Mouse (Mus musculus): ENCODE data around the gene 1700023F06Rik. TPM values are rescaled to one million over a fixed set of nuclear protein-coding genes. Genes with fewer than 3 reads are reported as not detected.

1700023F06Rik gene
- total RNA-seq, 1 experiment: not detected

DNA sequence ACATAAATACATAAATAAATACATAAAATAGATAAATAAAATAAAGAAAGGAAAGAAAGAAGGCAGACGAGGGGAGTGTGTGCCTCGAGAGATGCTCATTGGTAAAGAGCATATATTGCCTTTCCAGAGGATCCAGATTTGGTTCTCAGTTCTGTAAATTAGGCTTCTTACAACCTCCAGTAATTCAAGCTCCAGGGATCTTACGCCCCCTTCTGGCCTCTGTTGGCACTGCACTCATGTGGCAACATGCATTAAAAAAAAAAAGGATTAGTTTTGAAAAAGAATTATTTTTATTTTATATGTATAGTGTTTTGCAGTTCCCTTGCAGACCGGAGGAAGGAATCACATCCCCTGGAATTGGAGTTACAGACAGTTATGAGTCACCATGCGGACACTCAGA, 46.2 kb downstream of the 1700023F06Rik start:
- TF ChIP-seq MAFK (IDR thresholded peaks at IDR 0.05; ENCODE audit: insufficient read depth, low read depth, low read length) (no peak), ZNF384 (IDR thresholded peaks at IDR 0.05; ENCODE audit: low read depth, low read length) (peak; percentile 65)
- Histone ChIP-seq H3K36me3 (ENCODE audit: control insufficient read depth, insufficient read depth, low read length, poor library complexity, severe bottlenecking) (no peaks in the 10 kb centered on the region), H3K9ac (ENCODE audit: insufficient read depth, low read depth, low read length, poor library complexity, severe bottlenecking) (no peak overlapping the region), H3K4me1 (ENCODE audit: control insufficient read depth in 2 of 2, insufficient read depth in 2 of 2, low read length in 2 of 2, poor library complexity in 1 of 2) (peaks cover 0 to 12% of the 10 kb centered on the region in 2 experiments; a peak in 2 of 4 replicates), H3K9me3 (ENCODE audit: control insufficient read depth, insufficient read depth, low read depth, low read length) (no peaks in the 10 kb centered on the region), H3K27ac (ENCODE audit: insufficient read depth, low read depth, low read length, poor library complexity, severe bottlenecking) (no peak overlapping the region), H3K4me3 (ENCODE audit: insufficient read depth in 1 of 2, low read depth in 1 of 2, low read length in 2 of 2, poor library complexity in 1 of 2, severe bottlenecking in 1 of 2) (no peak overlapping the region)
- no peak for DNase-seq (ENCODE audit: low read depth, low spot score)
- in situ Hi-C loops (cut with MboI; ENCODE audit: low sequenced_read_pairs in 2 of 2, unreplicated experiment in 2 of 2): no loop called here

DNA sequence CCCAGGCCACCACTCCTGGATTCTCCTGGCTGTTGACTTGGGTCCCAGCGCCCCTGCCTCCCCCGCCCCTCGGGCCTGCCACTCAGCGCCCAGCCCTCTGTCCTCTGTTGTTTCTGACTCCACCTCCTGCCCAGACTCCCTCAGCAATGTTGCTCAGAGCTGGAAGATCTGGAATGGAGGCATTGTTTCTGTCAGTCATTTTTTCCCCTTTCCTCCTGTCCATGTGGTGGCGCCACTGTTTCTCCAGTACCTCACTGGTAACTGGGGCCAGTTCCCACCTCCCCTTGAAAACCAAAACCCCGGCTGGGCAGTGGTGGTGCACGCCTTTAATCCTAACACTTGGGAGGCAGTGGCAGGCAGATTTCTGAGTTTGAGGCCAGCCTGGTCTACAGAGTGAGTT, 46.9 kb downstream of the 1700023F06Rik start:
- peak; percentile 36; the same call in 1 of the 2 replicates for TF ChIP-seq HCFC1 (IDR thresholded peaks at IDR 0.05; ENCODE audit: borderline replicate concordance, insufficient read depth, low read length)
- TF ChIP-seq MAFK (IDR thresholded peaks at IDR 0.05; ENCODE audit: insufficient read depth, low read depth, low read length): no peak
- in situ Hi-C loops (cut with MboI; ENCODE audit: low sequenced_read_pairs in 2 of 2, unreplicated experiment in 2 of 2): no loop called here
- Histone ChIP-seq H3K36me3 (ENCODE audit: control insufficient read depth, insufficient read depth, low read length, poor library complexity, severe bottlenecking) (no peaks in the 10 kb centered on the region), H3K9ac (ENCODE audit: insufficient read depth, low read depth, low read length, poor library complexity, severe bottlenecking) (peak overlapping the region; percentile 56; the same call in 1 of the 2 replicates), H3K9me3 (ENCODE audit: control insufficient read depth, insufficient read depth, low read depth, low read length) (no peaks in the 10 kb centered on the region), H3K27ac (ENCODE audit: insufficient read depth, low read depth, low read length, poor library complexity, severe bottlenecking) (peak overlapping the region; percentile 46; the same call in 1 of the 2 replicates), H3K4me1 (ENCODE audit: control insufficient read depth in 2 of 2, insufficient read depth in 2 of 2, low read length in 2 of 2, poor library complexity in 1 of 2) (peaks cover 0 to 12% of the 10 kb centered on the region in 2 experiments; a peak in 2 of 4 replicates), H3K4me3 (ENCODE audit: insufficient read depth in 1 of 2, low read depth in 1 of 2, low read length in 2 of 2, poor library complexity in 1 of 2, severe bottlenecking in 1 of 2) (peak overlapping the region; percentile 24 to 39; a peak in 3 of 4 replicates)
- DNase-seq (ENCODE audit: low read depth, low spot score): peak; percentile 75

DNA sequence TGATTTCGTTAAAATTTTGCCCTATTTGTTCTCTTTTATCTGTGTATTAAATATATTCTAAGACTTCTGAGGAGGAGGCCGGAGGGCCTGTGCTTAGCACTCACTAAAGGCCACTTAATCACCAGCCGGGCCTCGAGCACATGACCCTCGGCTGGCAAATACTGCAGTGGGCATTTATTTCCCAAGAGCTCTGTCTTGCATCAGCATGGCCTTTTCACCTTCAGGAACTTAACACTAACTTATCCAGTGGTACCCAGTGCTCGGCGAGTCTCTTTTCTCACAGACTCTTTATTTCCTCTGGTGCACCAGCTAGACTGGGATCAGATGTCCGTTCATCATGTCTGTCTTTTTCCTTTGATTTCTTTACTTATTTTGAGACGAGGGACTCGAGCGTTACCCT, 47.6 kb downstream of the 1700023F06Rik start:
- Histone ChIP-seq H3K9me3 (ENCODE audit: control insufficient read depth, insufficient read depth, low read depth, low read length) (no peaks in the 10 kb centered on the region), H3K4me3 (ENCODE audit: insufficient read depth in 1 of 2, low read depth in 1 of 2, low read length in 2 of 2, poor library complexity in 1 of 2, severe bottlenecking in 1 of 2) (peak overlapping the region; percentile 24 to 39; a peak in 3 of 4 replicates), H3K4me1 (ENCODE audit: control insufficient read depth in 2 of 2, insufficient read depth in 2 of 2, low read length in 2 of 2, poor library complexity in 1 of 2) (peaks cover 0 to 12% of the 10 kb centered on the region in 2 experiments; a peak in 2 of 4 replicates), H3K36me3 (ENCODE audit: control insufficient read depth, insufficient read depth, low read length, poor library complexity, severe bottlenecking) (no peaks in the 10 kb centered on the region), H3K27ac (ENCODE audit: insufficient read depth, low read depth, low read length, poor library complexity, severe bottlenecking) (no peak overlapping the region), H3K9ac (ENCODE audit: insufficient read depth, low read depth, low read length, poor library complexity, severe bottlenecking) (peak overlapping the region; percentile 56)
- TF ChIP-seq MAFK (IDR thresholded peaks at IDR 0.05; ENCODE audit: insufficient read depth, low read depth, low read length): no peak
- TF ChIP-seq ZNF384 (IDR thresholded peaks at IDR 0.05; ENCODE audit: low read depth, low read length): no peak
- no peak for TF ChIP-seq ZC3H11A (IDR thresholded peaks at IDR 0.05; ENCODE audit: borderline replicate concordance, low read depth, low read length)
- no peak for TF ChIP-seq HCFC1 (IDR thresholded peaks at IDR 0.05; ENCODE audit: borderline replicate concordance, insufficient read depth, low read length)
- no peak for TF ChIP-seq CHD2 (IDR thresholded peaks at IDR 0.05; ENCODE audit: low read depth, low read length)
- in situ Hi-C loops (cut with MboI; ENCODE audit: low sequenced_read_pairs in 2 of 2, unreplicated experiment in 2 of 2): no loop called here
- no peak for DNase-seq (ENCODE audit: low read depth, low spot score)

DNA sequence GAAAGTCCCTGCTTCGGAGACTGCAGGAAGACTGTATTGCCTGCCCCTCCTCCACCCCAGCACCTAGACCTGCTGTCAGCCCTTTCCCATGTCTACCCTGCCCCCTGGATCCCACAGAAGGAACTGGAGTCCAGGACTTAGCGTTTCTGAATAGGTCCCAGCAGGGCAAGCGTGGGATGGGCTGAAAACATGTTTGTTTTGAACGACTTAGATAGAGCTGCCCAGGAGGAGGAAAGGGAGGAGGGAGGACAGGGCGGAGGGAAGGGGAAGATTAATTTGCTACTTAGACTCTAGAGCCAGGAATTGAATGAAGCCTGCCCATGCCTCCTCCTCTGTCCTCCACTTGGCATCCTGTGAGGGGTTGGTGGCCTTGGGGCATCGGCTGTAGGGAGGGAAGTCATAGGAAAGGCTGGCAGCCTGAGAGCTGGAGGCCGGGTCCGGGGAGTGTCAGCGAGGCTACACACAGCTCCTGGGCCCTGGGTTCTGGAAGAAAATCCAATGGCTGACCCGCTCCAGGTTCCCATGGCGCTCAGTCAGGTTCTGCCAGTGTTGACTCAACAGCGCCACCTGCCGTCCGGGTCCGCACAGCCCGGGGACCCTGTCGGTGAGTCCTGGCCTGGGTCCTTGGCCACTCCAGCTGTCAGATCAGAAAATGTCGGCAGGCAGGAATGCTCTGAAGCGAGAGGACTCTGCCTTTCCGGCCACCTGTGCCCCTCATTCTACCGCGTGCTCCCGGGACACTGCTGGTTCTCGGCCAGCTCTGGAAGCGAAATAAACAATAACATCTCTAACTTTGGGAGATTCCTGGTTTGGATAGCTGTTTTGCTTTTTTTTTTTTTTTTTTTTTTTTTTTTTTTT, 49.5 kb downstream of the 1700023F06Rik start:
- peak overlapping the region; percentile 54 to 57 for H3K4me3 ChIP-seq (ENCODE audit: insufficient read depth in 1 of 2, low read depth in 1 of 2, low read length in 2 of 2, poor library complexity in 1 of 2, severe bottlenecking in 1 of 2)
- H3K9ac ChIP-seq (ENCODE audit: insufficient read depth, low read depth, low read length, poor library complexity, severe bottlenecking): peak overlapping the region; percentile 69; the same call in 1 of the 2 replicates
- in situ Hi-C loops (cut with MboI; ENCODE audit: low sequenced_read_pairs in 2 of 2, unreplicated experiment in 2 of 2): no loop called here
- H3K36me3 ChIP-seq (ENCODE audit: control insufficient read depth, insufficient read depth, low read length, poor library complexity, severe bottlenecking): no peaks in the 10 kb centered on the region
- no peaks in the 10 kb centered on the region for H3K9me3 ChIP-seq (ENCODE audit: control insufficient read depth, insufficient read depth, low read depth, low read length)
- peak overlapping the region; percentile 5; the same call in 1 of the 2 replicates for H3K27ac ChIP-seq (ENCODE audit: insufficient read depth, low read depth, low read length, poor library complexity, severe bottlenecking)
- TF ChIP-seq ZC3H11A (IDR thresholded peaks at IDR 0.05; ENCODE audit: borderline replicate concordance, low read depth, low read length) (0 out of 2 replicates have a peak, but pooled peaks have one; percentile 23), MAFK (IDR thresholded peaks at IDR 0.05; ENCODE audit: insufficient read depth, low read depth, low read length) (no peak), ZNF384 (IDR thresholded peaks at IDR 0.05; ENCODE audit: low read depth, low read length) (peak; percentile 98)
- DNase-seq (ENCODE audit: low read depth, low spot score): peak; percentile 94
- H3K4me1 ChIP-seq (ENCODE audit: control insufficient read depth in 2 of 2, insufficient read depth in 2 of 2, low read length in 2 of 2, poor library complexity in 1 of 2): peaks cover 0 to 8% of the 10 kb centered on the region in 2 experiments; a peak in 2 of 4 replicates

All from ES-E14 (cell line).